Mouse (Mus musculus) cerebellum, adult (tissue): ENCODE measurements around the gene Selenow.
A peak's percentile ranks its signal among the peaks of the same experiment; 100 is the strongest.

Experiments
- ATAC-seq: cut with Nextera tagmentation; 2 replicates; pipeline ENCODE4 v1.9.2; 2017; ENCODE audit warnings: mild to moderate bottlenecking, moderate library complexity, mixed read lengths; ENCODE audit not compliant: insufficient number of reproducible peaks, low FRiP score, low TSS enrichment

Gene Selenow

GRCm38 (mm10) chr7:15922220-15922773, at the start of gene Selenow:
TSS of gene Selenow (minus strand) at chr7:15922402.
- ATAC-seq = peak; percentile 92

- no peak for ATAC-seq
Measured at GRCm38 (mm10) chr7:15969674-15970073, 47.5 kb upstream of the Selenow start.

- no peak for ATAC-seq
Measured at GRCm38 (mm10) chr7:15968322-15968721, 46.1 kb upstream of the Selenow start.

- ATAC-seq = peak; percentile 78; the same call in 1 of the 2 replicates
Measured at GRCm38 (mm10) chr7:15967312-15967711, 45.1 kb upstream of the Selenow start, which contains the start of gene Ehd2. TSS of gene Ehd2 (minus strand) at chr7:15967567.

- ATAC-seq = no peak
Measured at GRCm38 (mm10) chr7:15966489-15966888, 44.3 kb upstream of the Selenow start.

GRCm38 (mm10) chr7:15963798-15964652, 41.8 kb upstream of the Selenow start:
- ATAC-seq = no peak

GRCm38 (mm10) chr7:15962311-15963288, 40.4 kb upstream of the Selenow start:
- ATAC-seq = no peak

GRCm38 (mm10) chr7:15961798-15962197, 39.6 kb upstream of the Selenow start:
- ATAC-seq = no peak

- ATAC-seq = no peak
Measured at GRCm38 (mm10) chr7:15961239-15961638, 39.0 kb upstream of the Selenow start.

- no peak for ATAC-seq
Measured at GRCm38 (mm10) chr7:15960691-15961090, 38.5 kb upstream of the Selenow start.

GRCm38 (mm10) chr7:15956143-15956542, 33.9 kb upstream of the Selenow start:
- no peak for ATAC-seq

- no peak for ATAC-seq
Measured at GRCm38 (mm10) chr7:15955509-15955908, 33.3 kb upstream of the Selenow start.

- ATAC-seq = no peak
Measured at GRCm38 (mm10) chr7:15954978-15955443, 32.8 kb upstream of the Selenow start.

GRCm38 (mm10) chr7:15954436-15954835, 32.2 kb upstream of the Selenow start:
- no peak for ATAC-seq

GRCm38 (mm10) chr7:15953307-15954074, 31.3 kb upstream of the Selenow start:
- no peak for ATAC-seq

- no peak for ATAC-seq
Measured at GRCm38 (mm10) chr7:15952416-15952815, 30.2 kb upstream of the Selenow start.

GRCm38 (mm10) chr7:15950008-15950407, 27.8 kb upstream of the Selenow start:
- ATAC-seq = no peak

- no peak for ATAC-seq
Measured at GRCm38 (mm10) chr7:15949216-15949790, 27.1 kb upstream of the Selenow start.

- peak; percentile 61 for ATAC-seq
Measured at GRCm38 (mm10) chr7:15948381-15948941, 26.3 kb upstream of the Selenow start.
